Mouse (Mus musculus): ENCODE results near the gene Tmed4. TPM values are rescaled to one million over a fixed set of nuclear protein-coding genes. Genes with fewer than 3 reads are reported as not detected.

Tmed4 gene
- 154 and 168 TPM in 2 replicates for polyA plus RNA-seq (2015; fragmentation: Nextera tagmentation; extraction: Ambion mirVana)

DNA sequence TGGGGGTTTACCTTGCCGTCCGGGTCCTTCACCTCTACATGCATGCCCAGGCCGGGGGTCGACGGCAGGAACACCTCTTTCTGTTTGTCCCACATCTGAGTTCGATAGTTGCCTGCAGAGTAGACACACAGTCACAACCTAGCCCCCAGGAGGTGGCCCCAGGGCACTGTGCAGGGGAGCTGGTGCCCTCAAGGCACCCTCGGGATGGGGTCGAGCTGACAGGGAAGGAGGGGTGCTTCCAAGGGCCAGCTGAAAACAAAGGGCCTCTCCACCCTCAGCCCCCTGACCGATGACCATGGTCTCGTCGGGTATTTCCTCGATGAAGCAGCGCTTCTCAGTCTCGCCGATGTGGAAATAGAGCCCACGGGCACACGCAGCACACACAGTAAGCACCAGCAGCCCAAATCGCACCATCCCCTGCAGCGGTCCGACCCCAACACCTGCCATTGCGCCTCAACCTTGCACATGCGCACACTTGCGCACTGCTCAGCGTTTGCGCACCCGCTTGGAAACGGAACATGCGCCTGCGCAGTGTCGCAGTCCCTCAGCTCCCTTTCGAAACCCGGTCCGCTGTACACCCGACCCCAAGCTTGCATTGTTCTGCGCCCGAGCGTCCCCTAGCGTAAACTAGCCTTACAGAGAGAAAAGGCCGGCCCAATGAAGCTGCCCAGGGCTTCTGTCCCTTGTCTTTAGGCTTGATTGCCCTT, at the start of gene Tmed4:
Gene Tmed4, minus strand, starts transcription at position 484 of the 707 bp plus-strand sequence.
- no peaks in the 10 kb centered on the region for H3K27me3 ChIP-seq
- peaks cover 24% of the 10 kb centered on the region for H3K36me3 ChIP-seq
- peak; percentile 98 for ATAC-seq (replicated peaks)
- H3K4me1 ChIP-seq: peaks cover 31% of the 10 kb centered on the region
- peak within 1 kb of the TSS; percentile 92 for H3K27ac ChIP-seq (replicated peaks)
- H3K4me3 ChIP-seq: peak within 1 kb of the TSS; percentile 82
- H3K9me3 ChIP-seq: no peaks in the 10 kb centered on the region
- peak within 1 kb of the TSS; percentile 82 for H3K4me2 ChIP-seq (replicated peaks)
- under 1% methylated on average over 39 of the region's 39 CpGs for WGBS
- peak within 1 kb of the TSS; percentile 93 for H3K9ac ChIP-seq (replicated peaks)

DNA sequence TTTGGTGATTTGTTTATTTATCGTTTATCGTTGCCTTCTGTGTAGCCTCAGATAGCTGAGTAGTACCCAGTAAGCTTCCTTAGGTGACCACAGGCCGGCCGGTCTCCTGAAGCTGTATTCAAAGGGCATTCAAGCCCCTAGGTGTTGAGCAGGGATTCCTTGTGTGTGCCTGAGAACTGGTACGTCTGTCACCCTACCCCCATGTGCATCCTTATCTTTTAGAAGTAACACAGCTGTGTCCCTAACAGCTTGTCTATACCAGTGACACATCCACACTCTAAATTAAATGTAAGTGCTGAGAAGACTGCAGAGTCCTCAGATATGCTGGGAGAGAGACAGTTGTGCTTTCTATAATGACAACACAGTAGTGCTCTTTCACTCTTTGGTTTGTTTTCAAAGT, 48.7 kb upstream of the Tmed4 start:
- no peak overlapping the region for H3K27ac ChIP-seq (replicated peaks)
- no peaks in the 10 kb centered on the region for H3K9me3 ChIP-seq
- WGBS: 95% methylated on average over 5 of the region's 5 CpGs
- no peak overlapping the region for H3K4me2 ChIP-seq (replicated peaks)
- H3K4me3 ChIP-seq: no peak overlapping the region
- no peak for ATAC-seq (replicated peaks)
- H3K9ac ChIP-seq (replicated peaks): no peak overlapping the region
- H3K36me3 ChIP-seq: peaks cover 4% of the 10 kb centered on the region; the same call in 1 of the 2 replicates
- H3K27me3 ChIP-seq: no peaks in the 10 kb centered on the region
- H3K4me1 ChIP-seq: no peaks in the 10 kb centered on the region

DNA sequence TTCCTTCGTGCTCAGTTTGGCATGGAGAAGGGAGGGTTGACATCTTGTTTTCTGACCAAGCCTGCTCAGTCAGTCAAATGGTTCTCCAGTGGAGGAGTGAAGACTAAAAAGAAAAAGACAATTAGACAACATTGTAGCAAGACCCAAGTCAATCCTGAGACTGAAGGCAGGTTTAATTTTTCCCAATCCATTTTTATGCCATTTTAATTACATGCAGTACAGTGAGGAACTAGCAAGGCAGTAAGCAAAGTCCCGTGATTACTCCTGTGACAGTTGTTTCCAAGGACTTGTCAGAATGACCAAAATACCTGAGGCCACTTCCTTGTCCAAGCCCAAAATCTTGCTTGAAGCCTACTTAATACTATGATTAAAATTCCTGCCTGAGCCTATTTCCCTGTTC, 47.4 kb upstream of the Tmed4 start:
- Histone ChIP-seq H3K36me3 (peaks cover 8% of the 10 kb centered on the region; the same call in 1 of the 2 replicates), H3K9me3 (no peaks in the 10 kb centered on the region), H3K27me3 (no peaks in the 10 kb centered on the region), H3K4me2 (replicated peaks) (no peak overlapping the region), H3K9ac (replicated peaks) (no peak overlapping the region), H3K4me3 (no peak overlapping the region), H3K27ac (replicated peaks) (no peak overlapping the region), H3K4me1 (no peaks in the 10 kb centered on the region)
- WGBS: 93% methylated on average over 2 of the region's 2 CpGs
- no peak for ATAC-seq (replicated peaks)

DNA sequence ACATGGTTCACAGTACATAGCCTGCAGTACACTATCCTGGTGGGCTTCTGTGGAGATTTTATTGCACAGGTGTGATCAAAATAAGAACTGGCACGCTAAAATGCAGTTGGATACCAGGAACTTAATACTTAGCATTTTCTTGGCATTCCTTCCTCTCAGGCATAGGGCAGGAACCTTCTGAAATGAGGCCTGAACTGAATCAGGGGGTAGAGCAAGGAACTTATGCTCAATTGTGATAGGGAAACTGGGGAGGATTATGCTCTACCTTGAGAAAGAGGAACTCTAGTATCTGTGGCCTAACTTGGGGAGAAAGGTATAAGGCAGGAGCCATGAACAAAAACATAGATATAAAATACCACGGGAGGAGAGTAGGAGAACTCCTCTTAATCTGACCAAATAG, 44.7 kb upstream of the Tmed4 start:
- no peak overlapping the region for H3K9ac ChIP-seq (replicated peaks)
- H3K4me3 ChIP-seq: no peak overlapping the region
- peaks cover 21% of the 10 kb centered on the region for H3K36me3 ChIP-seq
- no peaks in the 10 kb centered on the region for H3K9me3 ChIP-seq
- H3K27me3 ChIP-seq: no peaks in the 10 kb centered on the region
- H3K27ac ChIP-seq (replicated peaks): no peak overlapping the region
- 93% methylated on average over 2 of the region's 2 CpGs for WGBS
- no peaks in the 10 kb centered on the region for H3K4me1 ChIP-seq
- H3K4me2 ChIP-seq (replicated peaks): no peak overlapping the region
- ATAC-seq (replicated peaks): no peak

DNA sequence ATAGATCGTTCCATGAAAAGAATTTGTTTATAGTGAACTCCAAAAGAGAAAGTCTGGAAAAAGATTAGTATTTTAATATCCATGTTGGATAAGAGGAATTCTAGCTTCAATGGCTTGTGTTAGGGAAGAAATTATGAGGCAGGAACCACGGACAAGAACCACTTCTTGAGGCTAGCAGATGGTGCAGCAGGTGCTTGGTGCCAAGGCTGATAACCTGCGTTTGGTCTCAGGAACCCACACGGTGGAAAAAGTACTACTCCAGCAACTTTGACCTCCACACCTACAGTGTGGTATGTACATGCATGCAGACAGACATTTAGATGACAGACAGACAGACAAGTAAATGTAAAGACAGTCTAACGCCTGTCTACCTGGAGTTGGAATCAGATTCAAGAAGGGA, 43.9 kb upstream of the Tmed4 start:
- Histone ChIP-seq H3K27ac (replicated peaks) (no peak overlapping the region), H3K4me2 (replicated peaks) (no peak overlapping the region), H3K9ac (replicated peaks) (no peak overlapping the region), H3K4me1 (no peaks in the 10 kb centered on the region), H3K27me3 (no peaks in the 10 kb centered on the region), H3K9me3 (no peaks in the 10 kb centered on the region), H3K4me3 (no peak overlapping the region), H3K36me3 (peaks cover 26% of the 10 kb centered on the region)
- ATAC-seq (replicated peaks): no peak
- WGBS: 93% methylated on average over 5 of the region's 5 CpGs

DNA sequence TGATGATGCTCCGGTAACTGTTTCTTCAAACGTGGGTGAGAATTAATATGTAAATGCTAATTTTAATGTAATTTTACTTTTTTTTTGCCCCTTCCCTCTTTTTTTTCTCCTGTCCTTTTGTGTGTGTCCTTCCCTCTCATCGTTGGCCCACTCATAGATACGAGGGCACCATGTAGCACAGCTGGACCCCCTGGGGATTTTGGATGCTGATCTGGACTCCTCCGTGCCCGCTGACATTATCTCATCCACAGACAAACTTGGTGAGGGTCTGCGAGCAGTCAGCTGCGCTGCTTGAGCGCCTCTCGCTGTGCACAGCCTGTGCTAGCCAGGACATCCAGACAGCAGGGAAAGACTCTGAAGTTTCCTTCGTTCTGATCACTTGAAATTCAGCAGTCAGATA, 42.2 kb upstream of the Tmed4 start:
- Histone ChIP-seq H3K4me1 (no peaks in the 10 kb centered on the region), H3K4me3 (no peak overlapping the region), H3K9me3 (no peaks in the 10 kb centered on the region), H3K36me3 (peaks cover 26% of the 10 kb centered on the region), H3K9ac (replicated peaks) (no peak overlapping the region), H3K27ac (replicated peaks) (no peak overlapping the region), H3K27me3 (no peaks in the 10 kb centered on the region), H3K4me2 (replicated peaks) (no peak overlapping the region)
- ATAC-seq (replicated peaks): no peak
- 89% methylated on average over 11 of the region's 11 CpGs for WGBS

DNA sequence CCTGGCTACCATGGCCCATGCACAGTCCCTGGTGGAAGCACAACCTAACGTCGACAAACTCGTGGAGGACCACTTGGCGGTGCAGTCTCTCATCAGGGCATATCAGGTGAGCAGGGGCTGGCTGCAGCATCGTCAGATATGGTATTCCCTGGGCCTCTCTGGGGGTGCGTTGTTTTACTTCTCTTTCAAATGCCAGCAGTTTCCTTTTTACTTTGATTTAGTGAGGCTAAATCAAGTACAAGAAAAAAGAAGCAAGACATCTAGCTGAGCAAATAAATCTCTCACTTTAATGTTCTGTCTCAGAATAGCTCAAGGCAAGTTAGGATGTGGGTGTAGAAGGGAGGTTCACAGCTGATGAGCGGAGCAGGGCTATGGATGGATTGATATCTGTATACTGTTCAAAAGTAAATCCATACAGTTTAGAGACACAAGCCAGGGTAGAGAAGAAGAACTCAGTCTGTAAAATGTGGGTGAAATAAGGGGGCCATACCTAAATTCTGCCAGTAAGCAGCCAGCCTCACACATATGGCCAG, 39.3 kb upstream of the Tmed4 start:
- no peak overlapping the region for H3K4me3 ChIP-seq
- no peak overlapping the region for H3K27ac ChIP-seq (replicated peaks)
- peaks cover 35% of the 10 kb centered on the region for H3K36me3 ChIP-seq
- H3K9ac ChIP-seq (replicated peaks): no peak overlapping the region
- WGBS: 90% methylated on average over 7 of the region's 7 CpGs
- no peaks in the 10 kb centered on the region for H3K9me3 ChIP-seq
- ATAC-seq (replicated peaks): no peak
- no peaks in the 10 kb centered on the region for H3K27me3 ChIP-seq
- no peak overlapping the region for H3K4me2 ChIP-seq (replicated peaks)
- no peaks in the 10 kb centered on the region for H3K4me1 ChIP-seq

DNA sequence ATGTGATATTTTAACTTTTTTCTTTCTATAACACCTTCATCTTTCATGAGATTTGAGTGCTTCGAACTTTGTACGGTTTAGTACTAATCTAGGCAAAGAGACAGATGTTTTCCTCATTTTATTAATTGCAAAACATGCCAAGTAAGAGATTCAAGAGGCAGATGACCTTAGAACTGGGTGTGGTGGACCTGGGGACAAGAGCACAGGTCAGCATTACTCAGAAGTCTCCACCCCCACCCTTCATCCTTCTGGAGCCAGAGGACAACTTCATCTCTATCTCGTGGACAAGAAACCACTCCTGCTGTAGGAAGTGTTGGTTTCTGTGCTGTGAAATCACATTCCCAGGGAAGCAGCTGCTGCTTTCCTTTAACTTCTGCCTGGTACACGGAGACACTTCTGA, 33.5 kb upstream of the Tmed4 start:
- Histone ChIP-seq H3K4me2 (replicated peaks) (no peak overlapping the region), H3K4me1 (no peaks in the 10 kb centered on the region), H3K27me3 (no peaks in the 10 kb centered on the region), H3K4me3 (no peak overlapping the region), H3K27ac (replicated peaks) (no peak overlapping the region), H3K9ac (replicated peaks) (no peak overlapping the region), H3K36me3 (peaks cover 9% of the 10 kb centered on the region; the same call in 1 of the 2 replicates), H3K9me3 (no peaks in the 10 kb centered on the region)
- no peak for ATAC-seq (replicated peaks)
- 98% methylated on average over 4 of the region's 4 CpGs for WGBS

DNA sequence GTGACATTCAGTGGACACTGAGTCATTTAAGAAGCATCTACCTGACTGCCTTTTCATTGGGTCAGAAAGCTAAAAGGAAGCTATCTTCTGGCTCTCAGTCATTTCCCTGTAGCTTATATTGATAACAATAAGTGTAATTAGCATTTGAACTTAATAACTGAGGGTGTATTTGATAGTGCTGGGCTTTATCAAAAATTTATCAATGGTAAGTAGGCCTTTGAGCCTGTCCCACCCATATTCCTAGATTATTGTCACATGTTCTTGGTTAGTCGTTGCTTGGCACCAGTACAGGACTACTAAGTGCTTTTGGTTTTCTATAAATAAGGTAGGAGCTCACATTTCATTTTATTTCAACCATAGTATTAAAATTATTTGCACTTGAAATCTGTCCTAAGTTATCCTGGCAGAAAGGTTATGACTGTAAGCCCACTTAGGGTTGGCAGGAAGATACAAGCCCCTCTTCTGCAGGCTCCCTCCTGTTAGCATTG, 31.3 kb upstream of the Tmed4 start:
- H3K36me3 ChIP-seq: peaks cover 7% of the 10 kb centered on the region; the same call in 1 of the 2 replicates
- WGBS: 95% methylated on average over 1 of the region's 1 CpGs
- H3K27ac ChIP-seq (replicated peaks): no peak overlapping the region

DNA sequence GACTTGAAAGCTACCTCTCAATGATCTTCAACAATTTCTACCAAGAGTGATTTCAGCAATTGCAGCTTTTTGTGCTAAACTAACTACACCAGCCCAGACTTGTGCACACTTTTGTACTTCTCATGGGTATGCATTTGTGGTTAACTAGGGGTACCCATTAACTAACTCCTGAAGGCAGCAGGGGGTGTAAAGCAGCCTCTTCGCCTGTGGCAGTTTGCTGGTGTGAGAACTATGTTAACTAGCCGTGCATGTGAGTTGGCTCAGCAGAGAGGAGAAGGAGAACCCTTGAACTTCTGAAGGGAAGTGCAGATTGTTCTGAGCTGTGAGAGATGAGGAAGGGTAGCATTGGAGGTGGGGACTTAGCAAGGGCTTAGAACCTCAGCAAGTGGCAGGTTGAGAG, 28.1 kb upstream of the Tmed4 start:
- H3K4me2 ChIP-seq (replicated peaks): no peak overlapping the region
- H3K27me3 ChIP-seq: no peaks in the 10 kb centered on the region
- no peak overlapping the region for H3K4me3 ChIP-seq
- 80% methylated on average over 2 of the region's 2 CpGs for whole genome bisulfite sequencing
- peaks cover 14% of the 10 kb centered on the region for H3K36me3 ChIP-seq
- H3K27ac ChIP-seq (replicated peaks): no peak overlapping the region
- H3K4me1 ChIP-seq: no peaks in the 10 kb centered on the region
- no peaks in the 10 kb centered on the region for H3K9me3 ChIP-seq
- H3K9ac ChIP-seq (replicated peaks): no peak overlapping the region
- no peak for ATAC-seq (replicated peaks)

More for the DNA sequence above, 31.3 kb upstream of the Tmed4 start:
- Histone ChIP-seq H3K9me3 (no peaks in the 10 kb centered on the region), H3K9ac (replicated peaks) (no peak overlapping the region), H3K27me3 (no peaks in the 10 kb centered on the region), H3K4me1 (no peaks in the 10 kb centered on the region), H3K4me3 (no peak overlapping the region), H3K4me2 (replicated peaks) (no peak overlapping the region)
- ATAC-seq (replicated peaks): no peak

DNA sequence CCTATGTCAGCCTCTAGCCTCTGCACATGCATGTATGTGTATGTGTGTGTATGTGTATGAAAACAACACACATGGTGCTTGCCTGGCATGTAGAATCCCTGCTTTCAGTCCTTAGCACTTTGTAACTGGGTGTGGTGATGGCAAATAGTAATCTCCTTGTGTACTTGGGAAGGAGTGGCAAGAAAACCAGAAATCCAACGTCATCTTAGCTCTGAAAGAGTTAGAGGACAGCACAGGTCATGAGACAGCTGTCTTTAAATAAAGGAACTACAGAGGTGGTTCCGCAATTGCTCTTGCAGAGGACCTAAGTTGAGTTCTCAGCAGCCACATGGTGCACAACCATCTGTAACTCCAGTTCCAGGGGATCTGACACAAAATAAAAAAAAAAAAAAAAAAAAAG, 24.8 kb upstream of the Tmed4 start:
- 89% methylated on average over 2 of the region's 2 CpGs for WGBS
- H3K4me1 ChIP-seq: no peaks in the 10 kb centered on the region
- H3K9me3 ChIP-seq: no peaks in the 10 kb centered on the region
- H3K9ac ChIP-seq (replicated peaks): no peak overlapping the region
- H3K4me3 ChIP-seq: no peak overlapping the region
- no peak overlapping the region for H3K4me2 ChIP-seq (replicated peaks)
- no peak overlapping the region for H3K27ac ChIP-seq (replicated peaks)
- no peaks in the 10 kb centered on the region for H3K27me3 ChIP-seq
- H3K36me3 ChIP-seq: peaks cover 17% of the 10 kb centered on the region
- no peak for ATAC-seq (replicated peaks)

DNA sequence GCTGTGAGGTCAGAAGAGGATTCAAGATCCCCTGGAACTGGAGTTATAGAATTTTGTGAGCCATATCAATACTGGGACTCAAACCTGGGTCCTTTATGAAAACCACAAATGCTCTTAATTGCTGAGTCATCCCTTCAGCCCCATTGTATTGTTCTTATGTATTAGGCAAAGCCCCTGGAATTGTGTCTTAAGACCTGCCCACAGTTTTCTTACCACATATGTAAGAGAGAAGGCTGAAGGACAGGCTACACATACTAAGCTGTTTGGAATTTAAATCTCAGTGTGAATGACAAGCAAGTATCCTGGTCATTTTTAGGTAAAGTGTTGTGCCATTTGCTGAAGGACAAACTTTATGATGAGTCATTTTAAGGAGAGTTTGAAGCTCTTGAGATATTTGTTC, 21.4 kb upstream of the Tmed4 start:
- H3K9ac ChIP-seq (replicated peaks): no peak overlapping the region
- no peaks in the 10 kb centered on the region for H3K9me3 ChIP-seq
- H3K27ac ChIP-seq (replicated peaks): no peak overlapping the region
- no peak overlapping the region for H3K4me2 ChIP-seq (replicated peaks)
- H3K4me1 ChIP-seq: peaks cover 8% of the 10 kb centered on the region
- ATAC-seq (replicated peaks): no peak
- no peak overlapping the region for H3K4me3 ChIP-seq
- peaks cover 17% of the 10 kb centered on the region for H3K36me3 ChIP-seq
- H3K27me3 ChIP-seq: no peaks in the 10 kb centered on the region

DNA sequence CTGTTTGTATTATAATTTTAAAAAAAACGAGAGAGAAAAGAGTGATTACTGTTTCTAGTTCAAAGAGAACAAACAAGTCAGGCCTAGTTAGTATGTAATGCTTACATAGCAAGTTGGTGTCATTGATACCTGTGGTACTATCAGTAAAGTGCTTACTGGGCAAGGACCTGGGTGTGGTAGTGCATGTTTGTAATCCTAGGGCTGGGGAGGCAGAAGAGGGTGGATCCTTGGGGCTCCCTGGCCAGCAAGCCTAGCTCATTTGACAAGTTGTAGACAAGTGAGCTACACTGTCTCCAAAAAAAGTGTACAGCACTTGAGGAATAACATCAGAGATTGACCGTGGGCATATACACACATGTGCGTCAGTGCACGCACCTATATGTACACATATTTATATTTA, 20.0 kb upstream of the Tmed4 start:
- 95% methylated on average over 4 of the region's 4 CpGs for WGBS
- H3K36me3 ChIP-seq: peaks cover 17% of the 10 kb centered on the region
- no peaks in the 10 kb centered on the region for H3K27me3 ChIP-seq
- no peak overlapping the region for H3K27ac ChIP-seq (replicated peaks)
- no peaks in the 10 kb centered on the region for H3K9me3 ChIP-seq
- no peak overlapping the region for H3K4me2 ChIP-seq (replicated peaks)
- no peak overlapping the region for H3K9ac ChIP-seq (replicated peaks)
- no peak for ATAC-seq (replicated peaks)
- no peak overlapping the region for H3K4me3 ChIP-seq
- peaks cover 12% of the 10 kb centered on the region for H3K4me1 ChIP-seq

Data from forebrain, embryonic 15.5 days (tissue).